Mouse (Mus musculus) liver, embryonic 13.5 days (tissue): ENCODE data around the gene Coro1b. TPM values are rescaled to one million over a fixed set of nuclear protein-coding genes. Genes with fewer than 3 reads are reported as not detected.

Experiments used
- ATAC-seq: fragments of 200-750 bp; cut with Nextera tagmentation; 2 replicates; pipeline ENCODE4 v1.8.0; 2017; ENCODE audit warnings: low read depth, mild to moderate bottlenecking, moderate number of reproducible peaks, moderate library complexity
- DNase-seq: peaks from one replicate; pipeline ENCODE4 v3.0.0; 2022
- H3K27ac ChIP-seq: fragments of 300-500 bp; sonication (generic); 2 replicates; pipeline ENCODE4 v1.5.1; 2015; ENCODE audit warnings: moderate library complexity, mild to moderate bottlenecking, inconsistent platforms
- H3K27me3 ChIP-seq: fragments of 300-500 bp; sonication (generic); 2 replicates; pipeline ENCODE4 v1.6.1; 2015; ENCODE audit warnings: mild to moderate bottlenecking, inconsistent platforms
- H3K36me3 ChIP-seq: fragments of 300-500 bp; sonication (generic); 2 replicates; pipeline ENCODE4 v1.6.1; 2015; ENCODE audit warnings: mild to moderate bottlenecking, inconsistent platforms
- H3K4me1 ChIP-seq: fragments of 300-500 bp; sonication (generic); replicated peaks from 2 replicates; pipeline ENCODE4 v1.6.1; 2015; ENCODE audit warnings: inconsistent platforms
- H3K4me2 ChIP-seq: fragments of 300-500 bp; sonication (generic); 2 replicates; pipeline ENCODE4 v1.6.1; 2015; ENCODE audit warnings: inconsistent platforms, mild to moderate bottlenecking, moderate library complexity
- H3K4me3 ChIP-seq: fragments of 300-500 bp; sonication (generic); replicated peaks from 2 replicates; pipeline ENCODE4 v1.5.1; 2015; ENCODE audit warnings: mild to moderate bottlenecking, inconsistent platforms
- H3K9ac ChIP-seq: fragments of 300-500 bp; sonication (generic); 2 replicates; pipeline ENCODE4 v1.6.1; 2015; ENCODE audit warnings: mild to moderate bottlenecking, inconsistent platforms
- H3K9me3 ChIP-seq: fragments of 300-500 bp; sonication (generic); replicated peaks from 2 replicates; pipeline ENCODE4 v1.6.1; 2016; ENCODE audit warnings: inconsistent platforms
- WGBS: fragments of 180-500 bp; shearing (Covaris S2); methylation state at CpG from one replicate; pipeline ENCODE4 v1.1.7; 2015; ENCODE audit not compliant: insufficient replicate concordance; 5-methylcytosine and 5-hydroxymethylcytosine counted together
- polyA plus RNA-seq: library from polyadenylated mRNA; unstranded; fragments of >200 nt; fragmentation: Nextera tagmentation; extraction: Ambion mirVana; gene quantifications from 2 replicates; pipeline ENCODE4 v1.2.1, GENCODE M21; 2015

Coro1b gene
- polyA plus RNA-seq, 1 experiment from 2014 or later: 72.6 TPM

- Histone ChIP-seq H3K27ac (peak within 1 kb of the TSS; percentile 76), H3K36me3 (peaks cover 37% of the 10 kb centered on the region), H3K9ac (peak within 1 kb of the TSS; percentile 82), H3K4me2 (peak within 1 kb of the TSS; percentile 81), H3K4me3 (peak within 1 kb of the TSS; percentile 75), H3K27me3 (no peaks in the 10 kb centered on the region), H3K9me3 (no peaks in the 10 kb centered on the region), H3K4me1 (peaks cover 53% of the 10 kb centered on the region)
- 6% methylated on average over 42 of the region's 42 CpGs for WGBS
- DNase-seq (peak; percentile 91), ATAC-seq (peak; percentile 77)
Observed at GRCm38 (mm10) chr19:4162646-4163542, 14.5 kb downstream of the Coro1b start, which contains the start of gene Rps6kb2. TSS of gene Rps6kb2 (minus strand) at chr19:4163354.

- Histone ChIP-seq H3K27me3 (no peaks in the 10 kb centered on the region), H3K9me3 (no peaks in the 10 kb centered on the region), H3K36me3 (peaks cover 31% of the 10 kb centered on the region), H3K4me1 (peaks cover 53% of the 10 kb centered on the region), H3K4me2 (peak overlapping the region; percentile 81), H3K27ac (peak overlapping the region; percentile 76), H3K4me3 (peak overlapping the region; percentile 75), H3K9ac (peak overlapping the region; percentile 82)
- 33% methylated on average over 4 of the region's 4 CpGs for whole genome bisulfite sequencing
- no peak for DNase-seq
- peak; percentile 9; the same call in 1 of the 2 replicates for ATAC-seq
Observed at GRCm38 (mm10) chr19:4163543-4163887, 15.1 kb downstream of the Coro1b start.

GRCm38 (mm10) chr19:4164100-4164499, 15.7 kb downstream of the Coro1b start:
- WGBS: 73% methylated on average over 3 of the region's 3 CpGs
- Histone ChIP-seq H3K4me3 (no peak overlapping the region), H3K4me1 (peaks cover 53% of the 10 kb centered on the region), H3K36me3 (peaks cover 25% of the 10 kb centered on the region), H3K27ac (peak overlapping the region; percentile 76), H3K27me3 (no peaks in the 10 kb centered on the region), H3K9ac (no peak overlapping the region), H3K4me2 (peak overlapping the region; percentile 81), H3K9me3 (no peaks in the 10 kb centered on the region)
- no peak for ATAC-seq
- no peak for DNase-seq

GRCm38 (mm10) chr19:4164721-4165120, 16.3 kb downstream of the Coro1b start:
- ATAC-seq: no peak
- 62% methylated on average over 2 of the region's 2 CpGs for whole genome bisulfite sequencing
- H3K4me3 ChIP-seq: no peak overlapping the region
- peaks cover 18% of the 10 kb centered on the region for H3K36me3 ChIP-seq
- peak overlapping the region; percentile 76 for H3K27ac ChIP-seq
- no peaks in the 10 kb centered on the region for H3K27me3 ChIP-seq
- H3K4me1 ChIP-seq: peaks cover 56% of the 10 kb centered on the region
- no peak overlapping the region for H3K9ac ChIP-seq
- H3K9me3 ChIP-seq: no peaks in the 10 kb centered on the region
- no peak overlapping the region for H3K4me2 ChIP-seq
- no peak for DNase-seq

GRCm38 (mm10) chr19:4166678-4167476, 18.5 kb downstream of the Coro1b start:
- WGBS: 66% methylated on average over 9 of the region's 9 CpGs
- ATAC-seq (no peak), DNase-seq (no peak)
- Histone ChIP-seq H3K27ac (no peak overlapping the region), H3K27me3 (no peaks in the 10 kb centered on the region), H3K36me3 (no peaks in the 10 kb centered on the region), H3K4me2 (no peak overlapping the region), H3K9me3 (no peaks in the 10 kb centered on the region), H3K9ac (0 out of 2 replicates have a peak overlapping the region, but pooled peaks have one; percentile 26), H3K4me3 (no peak overlapping the region), H3K4me1 (peaks cover 65% of the 10 kb centered on the region)

- peak overlapping the region; percentile 65 for H3K4me3 ChIP-seq
- H3K4me2 ChIP-seq: peak overlapping the region; percentile 97
- no peaks in the 10 kb centered on the region for H3K27me3 ChIP-seq
- H3K9me3 ChIP-seq: no peaks in the 10 kb centered on the region
- under 1% methylated on average over 43 of the region's 43 CpGs for WGBS
- peak overlapping the region; percentile 83 for H3K9ac ChIP-seq
- H3K27ac ChIP-seq: peak overlapping the region; percentile 87
- peaks cover 48% of the 10 kb centered on the region for H3K4me1 ChIP-seq
- H3K36me3 ChIP-seq: no peaks in the 10 kb centered on the region
- DNase-seq (peak; percentile 99), ATAC-seq (peak; percentile 92)
Observed at GRCm38 (mm10) chr19:4169378-4169784, 21.0 kb downstream of the Coro1b start.

GRCm38 (mm10) chr19:4169810-4170209, 21.4 kb downstream of the Coro1b start:
- H3K4me3 ChIP-seq: peak overlapping the region; percentile 65
- peak; percentile 10; the same call in 1 of the 2 replicates for ATAC-seq
- H3K4me1 ChIP-seq: peaks cover 44% of the 10 kb centered on the region
- WGBS: 11% methylated on average over 27 of the region's 27 CpGs
- H3K27me3 ChIP-seq: no peaks in the 10 kb centered on the region
- H3K9me3 ChIP-seq: no peaks in the 10 kb centered on the region
- peak overlapping the region; percentile 87 for H3K27ac ChIP-seq
- H3K9ac ChIP-seq: peak overlapping the region; percentile 83
- no peak for DNase-seq
- peak overlapping the region; percentile 97 for H3K4me2 ChIP-seq
- no peaks in the 10 kb centered on the region for H3K36me3 ChIP-seq

GRCm38 (mm10) chr19:4170723-4171392, 22.4 kb downstream of the Coro1b start:
- Histone ChIP-seq H3K4me1 (peaks cover 44% of the 10 kb centered on the region), H3K4me2 (no peak overlapping the region), H3K36me3 (no peaks in the 10 kb centered on the region), H3K9ac (peak overlapping the region; percentile 83; the same call in 1 of the 2 replicates), H3K9me3 (no peaks in the 10 kb centered on the region), H3K27me3 (peaks cover 9% of the 10 kb centered on the region; the same call in 1 of the 2 replicates), H3K4me3 (no peak overlapping the region), H3K27ac (0 out of 2 replicates have a peak overlapping the region, but pooled peaks have one; percentile 3)
- ATAC-seq (no peak), DNase-seq (no peak)
- WGBS: 80% methylated on average over 10 of the region's 10 CpGs

GRCm38 (mm10) chr19:4171393-4172290, 23.2 kb downstream of the Coro1b start:
- ATAC-seq (no peak), DNase-seq (no peak)
- peaks cover 44% of the 10 kb centered on the region for H3K4me1 ChIP-seq
- H3K4me3 ChIP-seq: no peak overlapping the region
- H3K27ac ChIP-seq: no peak overlapping the region
- peaks cover 12% of the 10 kb centered on the region; the same call in 1 of the 2 replicates for H3K27me3 ChIP-seq
- H3K9me3 ChIP-seq: no peaks in the 10 kb centered on the region
- H3K4me2 ChIP-seq: no peak overlapping the region
- no peaks in the 10 kb centered on the region for H3K36me3 ChIP-seq
- peak overlapping the region; percentile 83; the same call in 1 of the 2 replicates for H3K9ac ChIP-seq
- 49% methylated on average over 13 of the region's 13 CpGs for WGBS

- no peak overlapping the region for H3K9ac ChIP-seq
- no peak for ATAC-seq
- WGBS: 62% methylated on average over 11 of the region's 11 CpGs
Observed at GRCm38 (mm10) chr19:4172925-4173324, 24.5 kb downstream of the Coro1b start.

More at GRCm38 (mm10) chr19:4172925-4173324, 24.5 kb downstream of the Coro1b start:
- DNase-seq: no peak
- Histone ChIP-seq H3K4me1 (peaks cover 32% of the 10 kb centered on the region), H3K27me3 (peaks cover 12% of the 10 kb centered on the region; the same call in 1 of the 2 replicates), H3K27ac (no peak overlapping the region), H3K4me2 (no peak overlapping the region), H3K4me3 (no peak overlapping the region), H3K36me3 (no peaks in the 10 kb centered on the region), H3K9me3 (no peaks in the 10 kb centered on the region)
